Mouse (Mus musculus) embryonic facial prominence, embryonic 14.5 days (tissue): ENCODE data around the gene Cbx7. TPM values are rescaled to one million over a fixed set of nuclear protein-coding genes. Genes with fewer than 3 reads are reported as not detected.
A peak's percentile ranks its signal among the peaks of the same experiment; 100 is the strongest.

Experiments used
- microRNA-seq: library from miRNA; unstranded; fragments of <30 nt; microRNA quantifications from one replicate; pipeline ENCODE4, GENCODE M21; 2016; ENCODE audit warnings: borderline number of aligned reads
- polyA plus RNA-seq: library from polyadenylated mRNA; unstranded; fragments of >200 nt; fragmentation: Nextera tagmentation; extraction: Ambion mirVana; gene quantifications from 2 replicates; pipeline ENCODE4 v1.2.1, GENCODE M21; 2014

The Cbx7 gene
- polyA plus RNA-seq, 1 experiment from 2014 or later = 1.5 TPM

Small RNAs within 50 kb of the gene (microRNA-seq; reads per million reads assigned to microRNA genes)
- gene Mir7213 = 1.7 reads per million, percentile 2 among the genes with 10 or more reads in this experiment

Other genes with a start within 250 kb of the Cbx7 start
- gene Sun2, start 228.6 kb downstream of the Cbx7 start, polyA plus RNA-seq = 5.9 and 6.4 TPM in 2 replicates
- 50.0 and 59.5 TPM in 2 replicates for gene Dnal4, start 193.3 kb downstream of the Cbx7 start, polyA plus RNA-seq
- 3.2 and 3.4 TPM in 2 replicates for gene Nptxr, start 166.4 kb downstream of the Cbx7 start, polyA plus RNA-seq
- 0.80 TPM in 1 of 2 replicates, not detected in the other for gene Npcd, start 136.9 kb downstream of the Cbx7 start, polyA plus RNA-seq
- 50.2 and 54.4 TPM in 2 replicates for gene Cbx6, start 136.4 kb downstream of the Cbx7 start, polyA plus RNA-seq
- 16.1 and 17.3 TPM in 2 replicates for gene Apobec3, start 79.5 kb downstream of the Cbx7 start, polyA plus RNA-seq
- gene Pdgfb, start 43.9 kb upstream of the Cbx7 start, polyA plus RNA-seq = 6.1 and 6.7 TPM in 2 replicates
- gene Syngr1, start 120.2 kb upstream of the Cbx7 start, polyA plus RNA-seq = 10.3 and 10.5 TPM in 2 replicates
- 1,242 and 1,346 TPM in 2 replicates for gene Rpl3, start 120.7 kb upstream of the Cbx7 start, polyA plus RNA-seq
- 27.6 and 36.3 TPM in 2 replicates for gene Tab1, start 162.0 kb upstream of the Cbx7 start, polyA plus RNA-seq
- 7.3 and 7.8 TPM in 2 replicates for gene Mgat3, start 202.6 kb upstream of the Cbx7 start, polyA plus RNA-seq